Mouse (Mus musculus) embryonic facial prominence, embryonic 14.5 days (tissue): ENCODE measurements around the gene Ltb4r2. TPM values are rescaled to one million over a fixed set of nuclear protein-coding genes. Genes with fewer than 3 reads are reported as not detected.
A peak's percentile ranks its signal among the peaks of the same experiment; 100 is the strongest.

Experiments
- ATAC-seq: fragments of 200-750 bp; cut with Nextera tagmentation; 2 replicates; pipeline ENCODE4 v1.8.0; 2017; ENCODE audit warnings: low read depth, moderate number of reproducible peaks, moderate TSS enrichment
- DNase-seq: peaks from one replicate; pipeline ENCODE4 v3.0.0-alpha.2; 2015; ENCODE audit warnings: low spot score
- H3K27ac ChIP-seq: fragments of 300-500 bp; sonication (generic); replicated peaks from 2 replicates; pipeline ENCODE4 v1.5.1; 2014; ENCODE audit warnings: low read depth, mild to moderate bottlenecking, low read length, moderate library complexity
- H3K27me3 ChIP-seq: fragments of 300-500 bp; sonication (generic); replicated peaks from 2 replicates; pipeline ENCODE4 v1.6.1; 2014; ENCODE audit warnings: low read length; ENCODE audit not compliant: control insufficient read depth, insufficient read depth
- H3K36me3 ChIP-seq: fragments of 300-500 bp; sonication (generic); 2 replicates; pipeline ENCODE4 v1.6.1; 2014; ENCODE audit warnings: low read length, mixed read lengths; ENCODE audit not compliant: control insufficient read depth, insufficient read depth
- H3K4me1 ChIP-seq: fragments of 300-500 bp; sonication (generic); 2 replicates; pipeline ENCODE4 v1.6.1; 2014; ENCODE audit warnings: antibody characterized with exemption, low read length; ENCODE audit not compliant: control insufficient read depth, insufficient read depth
- H3K4me2 ChIP-seq: fragments of 300-500 bp; sonication (generic); 2 replicates; pipeline ENCODE4 v1.6.1; 2014; ENCODE audit warnings: low read depth, mild to moderate bottlenecking, low read length, moderate library complexity, mixed read lengths
- H3K4me3 ChIP-seq: fragments of 300-500 bp; sonication (generic); 2 replicates; pipeline ENCODE4 v1.5.1; 2014; ENCODE audit warnings: low read depth, mild to moderate bottlenecking, low read length
- H3K9ac ChIP-seq: fragments of 300-500 bp; sonication (generic); 2 replicates; pipeline ENCODE4 v1.6.1; 2014; ENCODE audit warnings: low read depth, mild to moderate bottlenecking, low read length, moderate library complexity, mixed read lengths
- H3K9me3 ChIP-seq: fragments of 300-500 bp; sonication (generic); 2 replicates; pipeline ENCODE4 v1.6.1; 2016; ENCODE audit warnings: low read length; ENCODE audit not compliant: control insufficient read depth
- WGBS: fragments of 180-500 bp; shearing (Covaris S2); extraction: QIAGEN DNeasy Blood & Tissue Kit; methylation state at CpG from one replicate; pipeline ENCODE4 v1.1.7; 2014; 5-methylcytosine and 5-hydroxymethylcytosine counted together
- polyA plus RNA-seq: library from polyadenylated mRNA; unstranded; fragments of >200 nt; fragmentation: Nextera tagmentation; extraction: Ambion mirVana; gene quantifications from 2 replicates; pipeline ENCODE4 v1.2.1, GENCODE M21; 2014

Ltb4r2 gene
- 0.47 and 0.51 TPM in 2 replicates for polyA plus RNA-seq

DNA sequence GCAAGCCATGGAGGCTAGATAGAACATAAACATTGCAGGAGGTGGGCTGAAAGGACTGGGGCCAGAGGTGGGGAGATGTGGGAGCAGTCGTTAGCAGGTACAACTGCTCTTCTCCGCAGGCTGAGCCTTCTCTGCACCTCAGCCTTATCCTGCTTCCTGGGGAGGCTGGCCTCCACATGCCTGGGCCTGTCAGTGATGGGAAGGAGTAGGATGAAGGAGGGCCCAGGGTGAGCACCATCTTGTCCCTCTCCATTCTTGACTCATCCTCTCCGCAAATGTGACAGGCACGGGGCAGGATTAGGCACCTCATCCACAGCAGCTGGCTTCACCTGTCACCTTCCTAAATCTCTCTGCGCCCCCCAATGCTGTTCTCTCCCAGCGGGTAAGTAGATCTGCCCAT lies at the start of gene Ltb4r2:
Ltb4r2 (plus strand) TSS at position 266 of the 400 bp plus-strand sequence.
- H3K4me1 ChIP-seq, result peaks cover 9% of the 10 kb centered on the region; the same call in 1 of the 2 replicates
- WGBS, result 78% methylated on average over 6 of the region's 6 CpGs
- peak within 1 kb of the TSS; percentile 40; the same call in 1 of the 2 replicates for H3K27ac ChIP-seq
- H3K4me3 ChIP-seq, result peak within 1 kb of the TSS; percentile 55
- H3K9me3 ChIP-seq, result no peaks in the 10 kb centered on the region
- DNase-seq (no peak), ATAC-seq (no peak)
- H3K36me3 ChIP-seq, result peaks cover 8% of the 10 kb centered on the region
- H3K9ac ChIP-seq, result peak within 1 kb of the TSS; percentile 76
- peaks cover 24% of the 10 kb centered on the region for H3K27me3 ChIP-seq
- H3K4me2 ChIP-seq, result peak within 1 kb of the TSS; percentile 95

DNA sequence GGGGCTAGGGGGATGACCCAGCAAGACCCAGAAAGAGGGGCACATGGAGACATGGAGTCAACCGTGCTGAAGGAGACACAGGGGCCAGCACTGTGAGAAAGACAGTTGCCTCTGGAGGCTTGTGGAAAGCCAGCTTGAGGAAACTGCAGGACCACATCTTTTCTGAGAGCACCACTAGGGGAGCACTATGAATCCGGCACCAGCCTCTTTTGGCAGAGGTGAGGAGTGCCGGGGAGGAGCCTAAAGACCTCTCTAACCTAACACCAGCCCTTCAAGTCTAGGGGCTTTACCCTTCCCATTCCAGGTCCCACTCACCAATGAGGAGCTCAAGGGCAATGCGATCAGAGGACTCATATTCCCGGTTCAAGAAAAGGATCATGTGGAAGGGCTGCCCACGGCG lies 49.4 kb upstream of the Ltb4r2 start:
- 79% methylated on average over 7 of the region's 7 CpGs for WGBS
- no peak overlapping the region for H3K4me3 ChIP-seq
- no peak for ATAC-seq

DNA sequence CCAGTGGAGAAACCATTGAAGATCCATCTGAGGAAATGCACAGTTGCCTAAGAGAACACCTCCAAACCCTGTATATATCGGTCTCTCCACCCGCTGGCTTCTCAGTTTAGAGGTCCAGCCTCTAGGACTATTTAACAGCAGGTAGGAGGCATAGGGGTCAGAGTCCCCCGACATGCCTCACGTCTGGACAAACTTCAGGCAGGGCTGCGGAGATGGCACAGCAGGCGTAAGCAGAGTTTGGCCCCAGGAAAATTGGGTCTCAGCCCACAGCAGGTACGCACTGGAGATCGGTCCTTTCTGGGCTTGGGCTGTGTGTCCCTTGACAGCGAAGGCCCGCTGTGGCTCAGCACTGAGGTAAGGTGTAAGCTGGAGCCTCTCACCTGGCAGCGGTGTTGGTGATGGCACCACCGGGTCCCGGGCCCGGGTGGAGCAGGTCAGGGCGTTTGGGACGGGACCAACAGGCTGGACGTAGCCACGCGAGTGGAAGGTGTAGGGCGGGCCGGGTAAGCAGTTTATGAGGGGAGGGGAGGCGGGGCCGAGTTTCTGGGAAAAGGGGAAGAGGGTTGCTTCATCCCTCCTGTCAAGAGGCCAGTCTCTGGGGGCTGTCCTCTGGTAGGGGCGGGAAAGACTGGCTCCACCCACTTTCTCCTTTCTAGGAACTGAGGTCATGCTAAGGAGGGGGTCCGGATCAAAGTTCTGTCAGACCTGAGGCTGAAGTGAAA lies 48.1 kb upstream of the Ltb4r2 start:
- Histone ChIP-seq H3K4me3 (peak overlapping the region; percentile 15), H3K27me3 (peaks cover 15% of the 10 kb centered on the region), H3K9ac (peak overlapping the region; percentile 46; the same call in 1 of the 2 replicates), H3K4me2 (peak overlapping the region; percentile 44), H3K36me3 (peaks cover 17% of the 10 kb centered on the region), H3K9me3 (no peaks in the 10 kb centered on the region), H3K27ac (no peak overlapping the region), H3K4me1 (no peaks in the 10 kb centered on the region; the same call in 1 of the 2 replicates)
- 17% methylated on average over 25 of the region's 25 CpGs for WGBS
- ATAC-seq (peak; percentile 30; the same call in 1 of the 2 replicates), DNase-seq (peak; percentile 35)

More for the DNA sequence above, 49.4 kb upstream of the Ltb4r2 start:
- no peak overlapping the region for H3K9ac ChIP-seq
- no peaks in the 10 kb centered on the region for H3K9me3 ChIP-seq
- H3K36me3 ChIP-seq, result peaks cover 9% of the 10 kb centered on the region
- no peak for DNase-seq
- no peak overlapping the region for H3K27ac ChIP-seq
- H3K4me1 ChIP-seq, result no peaks in the 10 kb centered on the region; the same call in 1 of the 2 replicates
- H3K4me2 ChIP-seq, result no peak overlapping the region
- peaks cover 15% of the 10 kb centered on the region for H3K27me3 ChIP-seq

DNA sequence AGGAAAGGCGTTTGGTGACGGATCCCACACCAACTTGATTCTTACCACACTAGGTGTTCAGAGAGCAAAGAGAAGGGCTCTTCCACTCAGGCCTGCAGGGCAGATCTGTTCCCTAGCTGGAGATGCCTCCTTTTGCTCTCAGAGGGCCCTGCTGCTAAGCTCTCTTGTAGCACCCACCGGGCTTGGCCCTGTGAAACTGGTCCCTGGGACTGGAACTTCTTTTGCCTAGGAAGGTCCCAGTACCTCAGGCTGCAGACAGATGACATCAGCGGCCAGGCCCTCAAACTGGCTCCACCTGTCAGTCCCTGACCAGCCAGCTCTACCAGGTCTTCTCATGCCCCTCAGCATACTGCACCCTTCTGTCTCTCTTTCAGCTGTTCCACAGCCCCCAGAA lies 47.5 kb upstream of the Ltb4r2 start, which contains the start of gene Tgm1:
Tgm1 (minus strand) TSS at position 198 of the 394 bp plus-strand sequence.
- ATAC-seq (no peak), DNase-seq (no peak)
- WGBS, result 13% methylated on average over 4 of the region's 4 CpGs
- no peaks in the 10 kb centered on the region for H3K9me3 ChIP-seq
- no peak within 1 kb of the TSS for H3K27ac ChIP-seq
- peaks cover 22% of the 10 kb centered on the region for H3K36me3 ChIP-seq
- peaks cover 15% of the 10 kb centered on the region for H3K27me3 ChIP-seq
- peak within 1 kb of the TSS; percentile 15 for H3K4me3 ChIP-seq
- peak within 1 kb of the TSS; percentile 44 for H3K4me2 ChIP-seq
- H3K9ac ChIP-seq, result peak within 1 kb of the TSS; percentile 46; the same call in 1 of the 2 replicates
- H3K4me1 ChIP-seq, result no peaks in the 10 kb centered on the region; the same call in 1 of the 2 replicates

DNA sequence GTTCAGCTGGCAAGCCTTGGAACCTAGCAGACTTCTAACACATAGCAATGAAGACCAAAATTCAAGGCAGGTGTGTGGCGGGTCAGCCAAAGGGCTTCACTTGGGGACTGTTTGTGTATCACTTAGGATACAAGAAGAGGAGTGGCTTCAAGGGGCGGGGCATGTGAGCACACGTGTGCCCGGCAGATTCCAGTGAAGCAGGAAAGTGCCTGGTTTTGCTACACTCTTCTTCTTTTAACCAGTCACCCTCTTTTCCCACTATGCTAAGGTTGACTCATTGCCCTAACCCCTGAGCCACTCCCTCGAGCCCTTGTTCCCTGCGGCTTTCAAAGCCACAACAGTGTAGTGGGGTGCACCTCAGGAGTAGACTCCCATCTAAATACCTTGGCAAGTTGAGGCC lies 46.3 kb upstream of the Ltb4r2 start:
- no peak overlapping the region; the same call in 1 of the 2 replicates for H3K27ac ChIP-seq
- DNase-seq (peak; percentile 44), ATAC-seq (peak; percentile 50; the same call in 1 of the 2 replicates)
- no peaks in the 10 kb centered on the region for H3K9me3 ChIP-seq
- 23% methylated on average over 6 of the region's 6 CpGs for WGBS
- H3K4me2 ChIP-seq, result no peak overlapping the region
- H3K4me1 ChIP-seq, result no peaks in the 10 kb centered on the region; the same call in 1 of the 2 replicates
- H3K4me3 ChIP-seq, result no peak overlapping the region
- no peak overlapping the region for H3K9ac ChIP-seq
- peaks cover 28% of the 10 kb centered on the region for H3K36me3 ChIP-seq
- H3K27me3 ChIP-seq, result peaks cover 15% of the 10 kb centered on the region

DNA sequence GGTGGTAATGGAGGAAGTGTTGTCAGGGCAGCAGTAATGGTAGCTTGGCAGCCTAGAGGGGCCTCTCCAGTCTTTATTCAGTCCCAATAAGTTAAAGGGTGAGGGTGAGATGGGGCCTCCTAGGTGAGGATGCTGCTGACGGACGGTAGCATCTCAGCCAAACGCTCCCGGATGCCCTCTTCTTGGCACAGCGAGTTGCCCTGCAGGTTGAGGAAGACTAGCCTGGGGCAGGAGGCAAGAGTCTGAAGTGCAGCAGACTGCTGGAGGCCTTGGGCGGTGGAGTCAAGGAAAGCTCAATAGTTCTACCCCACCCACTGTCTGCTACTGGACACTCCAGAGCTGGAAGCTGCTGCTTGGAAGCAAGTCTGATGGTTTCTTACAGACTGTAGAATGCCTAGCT lies 45.0 kb upstream of the Ltb4r2 start:
- ATAC-seq (no peak), DNase-seq (no peak)
- Histone ChIP-seq H3K9ac (no peak overlapping the region), H3K9me3 (no peaks in the 10 kb centered on the region), H3K4me3 (no peak overlapping the region), H3K4me1 (peaks cover 2% of the 10 kb centered on the region; the same call in 1 of the 2 replicates), H3K27ac (no peak overlapping the region), H3K36me3 (peaks cover 34% of the 10 kb centered on the region), H3K4me2 (no peak overlapping the region), H3K27me3 (peaks cover 15% of the 10 kb centered on the region)
- 84% methylated on average over 6 of the region's 6 CpGs for WGBS

DNA sequence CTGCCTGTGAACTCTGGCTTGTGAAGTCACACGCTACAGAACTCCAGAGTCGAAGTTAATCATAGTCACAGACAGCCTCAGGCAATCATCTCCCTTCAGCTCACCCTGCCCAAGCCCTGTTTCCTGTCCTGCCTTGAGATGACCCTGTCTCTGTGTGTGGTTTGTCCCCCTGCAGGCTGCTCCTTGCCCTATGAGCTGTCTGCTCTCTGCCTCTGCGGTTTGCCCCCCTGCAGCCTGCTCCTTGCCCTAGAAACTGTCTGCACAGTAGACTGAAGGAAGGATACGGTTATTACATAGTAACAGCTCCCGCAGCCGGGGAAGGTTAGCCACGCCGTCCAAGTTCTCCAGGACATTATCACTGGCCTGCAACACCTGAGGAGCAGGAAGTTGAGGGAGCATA lies 44.3 kb upstream of the Ltb4r2 start:
- Histone ChIP-seq H3K27me3 (peaks cover 15% of the 10 kb centered on the region), H3K36me3 (peaks cover 34% of the 10 kb centered on the region), H3K9me3 (no peaks in the 10 kb centered on the region), H3K4me3 (no peak overlapping the region), H3K27ac (no peak overlapping the region), H3K4me2 (no peak overlapping the region), H3K9ac (no peak overlapping the region), H3K4me1 (peaks cover 3% of the 10 kb centered on the region; the same call in 1 of the 2 replicates)
- ATAC-seq, result no peak
- DNase-seq, result no peak
- WGBS, result 47% methylated on average over 8 of the region's 8 CpGs

DNA sequence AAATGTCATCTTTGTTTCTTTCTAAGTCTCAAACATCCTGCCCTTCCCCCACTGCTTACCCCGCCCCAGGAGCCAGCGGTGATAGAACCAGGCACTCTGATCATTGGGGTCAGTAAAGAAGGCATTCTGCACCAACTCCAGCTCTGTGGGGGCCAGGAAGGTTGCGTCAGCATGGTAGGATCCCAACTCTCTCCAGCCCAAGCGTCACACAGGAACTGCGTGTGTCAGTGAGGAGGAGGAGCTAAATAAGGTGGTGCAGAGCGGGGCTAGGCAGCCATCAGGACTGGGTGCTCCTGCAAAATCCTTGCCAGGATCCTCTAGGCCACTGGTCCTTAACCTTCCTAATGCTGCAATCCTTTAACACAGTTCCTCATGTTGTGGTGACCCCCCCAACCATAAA lies 41.5 kb upstream of the Ltb4r2 start:
- DNase-seq (no peak), ATAC-seq (no peak)
- H3K4me2 ChIP-seq, result no peak overlapping the region
- peaks cover 34% of the 10 kb centered on the region for H3K36me3 ChIP-seq
- H3K27ac ChIP-seq, result no peak overlapping the region
- no peak overlapping the region for H3K9ac ChIP-seq
- H3K4me1 ChIP-seq, result 0 out of 2 replicates have a peak, but pooled peaks cover 3% of the 10 kb centered on the region
- H3K9me3 ChIP-seq, result no peaks in the 10 kb centered on the region
- 85% methylated on average over 6 of the region's 6 CpGs for WGBS
- no peak overlapping the region for H3K4me3 ChIP-seq
- no peaks in the 10 kb centered on the region for H3K27me3 ChIP-seq
